Mouse (Mus musculus) cerebral cortex, adult 2 months (tissue): ENCODE measurements around the gene Hist2h2ac.

Source experiments
- WGBS: fragments of 180-500 bp; shearing (Covaris S2); methylation state at CpG from one replicate; pipeline ENCODE4 v1.1.7; 2018; 5-methylcytosine and 5-hydroxymethylcytosine counted together

Hist2h2ac gene

GRCm38 (mm10) chr3:96230404-96230803 is 9.7 kb upstream of the Hist2h2ac start:
- WGBS: 79% methylated on average over 2 of the region's 2 CpGs

DNA sequence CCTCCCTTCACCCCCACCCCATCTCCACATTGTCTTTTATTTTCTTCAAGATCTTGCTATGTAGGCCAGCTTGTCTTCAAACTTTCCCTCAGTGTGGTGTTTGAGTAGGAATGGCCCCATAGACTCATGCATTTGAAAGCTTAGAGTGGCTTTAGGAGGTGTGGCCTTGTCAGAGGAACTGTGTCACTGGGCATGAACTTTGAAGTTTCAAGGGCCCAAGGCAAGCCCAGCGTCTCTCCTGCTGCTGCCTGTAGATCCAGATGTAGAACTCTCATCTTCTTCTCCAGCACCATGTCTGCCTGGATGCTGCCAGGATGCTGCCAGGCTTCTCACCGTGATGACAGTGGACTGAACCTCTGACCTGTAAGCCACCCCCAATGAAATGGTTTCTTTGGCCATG is 8.1 kb upstream of the Hist2h2ac start:
- 82% methylated on average over 2 of the region's 2 CpGs for WGBS

GRCm38 (mm10) chr3:96226695-96227648 is 6.3 kb upstream of the Hist2h2ac start:
- WGBS: 72% methylated on average over 8 of the region's 8 CpGs

DNA sequence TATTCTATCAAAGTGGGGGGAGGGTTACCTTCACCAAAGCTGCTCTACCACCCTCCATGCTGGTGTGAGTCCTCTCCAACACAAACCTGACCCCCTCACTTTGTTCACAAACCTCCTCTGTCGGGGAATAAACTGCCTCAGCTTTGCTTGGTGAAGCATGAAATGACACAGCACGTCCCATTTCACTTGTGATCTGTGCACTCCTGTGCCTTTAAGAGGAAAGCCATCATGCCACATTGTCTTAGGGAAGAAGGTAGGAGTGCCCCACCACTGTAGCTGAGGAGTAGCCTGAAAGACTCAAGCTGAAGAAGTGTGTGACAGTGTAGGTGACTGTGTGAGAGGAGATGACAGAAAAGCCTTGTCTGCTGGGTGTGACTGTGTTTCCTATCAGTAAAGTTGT is 4.7 kb upstream of the Hist2h2ac start:
- 65% methylated on average over 2 of the region's 2 CpGs for WGBS

- WGBS: 64% methylated on average over 4 of the region's 4 CpGs
These were observed 2.1 kb upstream of the Hist2h2ac start for GRCm38 (mm10) chr3:96222774-96223173.

DNA sequence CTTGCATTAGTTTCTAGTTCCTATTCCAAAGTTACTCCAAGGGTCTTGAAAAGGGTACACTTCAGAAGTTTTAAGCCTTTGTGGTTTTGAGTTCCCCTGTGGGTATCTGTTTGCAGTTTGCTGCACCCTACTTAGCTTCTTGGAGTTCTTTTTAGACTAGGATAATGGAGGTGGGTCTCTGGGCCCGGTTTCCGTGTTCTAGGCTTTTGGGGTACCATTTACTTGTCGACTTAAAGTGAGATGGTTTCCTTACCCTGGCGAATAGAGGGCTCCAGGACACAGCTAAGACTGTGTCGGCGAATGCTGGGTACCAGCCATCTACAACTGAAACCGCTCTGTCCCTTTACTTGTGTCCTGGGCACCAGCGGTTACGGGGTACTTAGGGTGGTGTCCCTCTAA is 959 bp upstream of the Hist2h2ac start:
- WGBS: 16% methylated on average over 9 of the region's 9 CpGs

- under 1% methylated on average over 34 of the region's 47 CpGs for WGBS
These were observed 432 bp downstream of the Hist2h2ac start for GRCm38 (mm10) chr3:96220131-96220764.

- under 1% methylated on average over 36 of the region's 37 CpGs for WGBS
These were observed 984 bp downstream of the Hist2h2ac start, which contains the start of the genes Bola1 and Hist2h2ab for GRCm38 (mm10) chr3:96219661-96220130. TSS of gene Bola1 (minus strand) at chr3:96219709. TSS of gene Hist2h2ab (plus strand) at chr3:96219865.

DNA sequence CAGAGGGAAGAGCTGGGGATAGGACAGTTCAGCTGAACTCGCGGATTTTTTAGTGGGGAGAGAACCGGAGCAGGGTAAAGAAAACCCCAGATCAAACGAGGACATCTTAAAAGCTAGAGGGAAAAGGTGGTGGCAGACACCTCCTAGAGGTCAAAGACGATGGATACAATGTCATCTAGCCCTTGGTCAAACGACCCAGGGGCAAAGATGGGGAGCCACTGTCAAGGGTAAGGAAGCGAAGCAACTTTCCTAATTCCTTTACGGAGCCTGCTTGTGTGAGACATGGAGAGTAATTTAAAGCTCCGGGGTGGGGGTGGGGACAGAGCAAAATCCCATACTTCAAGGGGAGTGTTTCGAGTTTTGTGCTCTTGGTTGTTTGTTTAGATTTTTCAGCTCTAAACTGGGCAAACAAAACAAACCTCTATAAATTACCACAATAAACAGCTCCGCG is 1.5 kb downstream of the Hist2h2ac start:
- under 1% methylated on average over 12 of the region's 12 CpGs for WGBS

GRCm38 (mm10) chr3:96209242-96209641 is 11.4 kb downstream of the Hist2h2ac start:
- 25% methylated on average over 15 of the region's 15 CpGs for WGBS

DNA sequence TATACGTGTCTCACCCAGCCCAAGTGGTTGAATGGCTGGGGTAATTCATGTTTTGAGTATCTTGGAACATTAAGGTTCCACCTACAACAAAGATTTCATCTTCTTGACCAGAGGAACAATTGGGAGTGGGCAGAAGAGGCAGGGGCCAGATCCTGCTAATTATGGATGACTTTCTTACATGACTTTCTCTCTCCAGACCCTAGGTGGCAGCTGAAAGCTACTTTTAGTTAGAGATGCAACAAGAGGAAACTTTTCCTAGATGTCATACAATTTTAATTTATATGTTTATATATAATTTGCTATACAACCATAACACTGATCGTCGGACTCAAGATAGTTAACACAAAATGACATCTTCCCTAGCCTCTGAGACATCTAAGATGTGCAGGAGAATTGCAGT is 12.9 kb downstream of the Hist2h2ac start:
- 76% methylated on average over 3 of the region's 3 CpGs for WGBS

DNA sequence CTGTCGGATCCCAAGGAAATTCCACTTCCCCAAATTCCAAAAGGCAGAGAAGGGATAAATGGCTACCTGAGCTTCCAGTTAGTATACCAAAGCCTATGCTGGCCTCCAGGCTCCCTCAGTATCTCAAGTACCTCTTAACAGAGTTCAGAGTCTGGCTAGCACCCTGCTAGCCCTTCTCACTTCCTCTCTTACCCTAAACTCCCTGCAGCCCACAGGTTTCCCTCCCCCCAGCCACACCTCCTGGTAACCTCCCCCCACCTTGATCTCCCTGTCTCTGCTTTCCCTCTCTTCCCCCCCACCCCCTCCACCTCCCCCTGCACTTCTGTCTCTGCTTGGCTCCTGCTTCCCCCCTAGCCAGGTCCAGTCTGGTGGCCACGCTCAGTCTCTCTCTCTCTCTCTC is 20.9 kb downstream of the Hist2h2ac start:
- 78% methylated on average over 2 of the region's 2 CpGs for WGBS

GRCm38 (mm10) chr3:96198601-96199251 is 22.0 kb downstream of the Hist2h2ac start:
- 26% methylated on average over 8 of the region's 8 CpGs for WGBS

DNA sequence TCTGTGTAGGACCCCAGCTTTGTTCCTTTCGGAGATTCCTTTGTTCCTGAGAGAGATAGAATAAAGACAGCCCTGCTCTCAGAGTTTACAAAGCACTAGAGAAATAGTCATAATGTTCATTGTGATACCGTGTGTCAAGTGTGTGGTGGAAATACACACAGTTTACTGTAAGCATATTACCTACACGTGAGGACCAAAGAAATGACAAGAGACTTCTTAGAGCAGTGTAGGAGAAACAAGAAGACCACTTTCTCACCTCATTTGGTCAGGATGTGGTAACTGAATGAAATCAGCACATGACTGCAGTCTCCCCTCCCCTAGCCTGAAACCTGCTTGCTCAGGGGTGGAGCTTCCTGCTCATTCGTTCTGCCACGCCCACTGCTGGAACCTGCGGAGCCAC is 22.5 kb downstream of the Hist2h2ac start:
- WGBS: 4% methylated on average over 6 of the region's 6 CpGs

DNA sequence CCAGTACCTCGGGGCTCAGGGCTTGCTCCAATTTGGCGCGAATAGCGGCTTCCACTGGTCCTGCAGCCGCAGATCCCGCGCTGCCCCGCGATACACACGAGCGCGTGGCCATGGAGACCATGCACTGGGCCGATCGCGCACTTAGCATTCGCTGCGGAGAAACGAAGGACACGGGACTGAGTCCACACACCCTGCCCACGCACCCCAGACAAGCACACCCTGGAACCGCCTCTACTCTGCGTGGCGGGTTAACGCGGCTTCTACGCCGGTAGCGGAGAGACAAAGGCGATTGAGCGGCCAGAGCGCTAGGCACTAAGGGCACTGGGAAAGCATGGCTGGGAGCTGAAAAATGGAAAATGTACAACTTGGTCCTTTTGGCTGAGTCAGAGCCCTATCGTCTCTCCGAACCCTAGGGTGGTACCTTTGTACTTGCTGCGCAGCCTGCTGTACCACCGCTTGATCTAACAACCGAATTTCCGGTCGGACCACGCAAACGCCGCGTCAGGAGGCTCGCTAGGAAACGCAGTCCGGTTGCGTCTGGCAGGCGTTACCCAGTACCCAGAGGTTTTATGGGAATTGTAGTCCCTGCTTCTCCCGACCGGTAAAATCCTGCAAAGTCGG is 23.4 kb downstream of the Hist2h2ac start:
- under 1% methylated on average over 50 of the region's 50 CpGs for WGBS

DNA sequence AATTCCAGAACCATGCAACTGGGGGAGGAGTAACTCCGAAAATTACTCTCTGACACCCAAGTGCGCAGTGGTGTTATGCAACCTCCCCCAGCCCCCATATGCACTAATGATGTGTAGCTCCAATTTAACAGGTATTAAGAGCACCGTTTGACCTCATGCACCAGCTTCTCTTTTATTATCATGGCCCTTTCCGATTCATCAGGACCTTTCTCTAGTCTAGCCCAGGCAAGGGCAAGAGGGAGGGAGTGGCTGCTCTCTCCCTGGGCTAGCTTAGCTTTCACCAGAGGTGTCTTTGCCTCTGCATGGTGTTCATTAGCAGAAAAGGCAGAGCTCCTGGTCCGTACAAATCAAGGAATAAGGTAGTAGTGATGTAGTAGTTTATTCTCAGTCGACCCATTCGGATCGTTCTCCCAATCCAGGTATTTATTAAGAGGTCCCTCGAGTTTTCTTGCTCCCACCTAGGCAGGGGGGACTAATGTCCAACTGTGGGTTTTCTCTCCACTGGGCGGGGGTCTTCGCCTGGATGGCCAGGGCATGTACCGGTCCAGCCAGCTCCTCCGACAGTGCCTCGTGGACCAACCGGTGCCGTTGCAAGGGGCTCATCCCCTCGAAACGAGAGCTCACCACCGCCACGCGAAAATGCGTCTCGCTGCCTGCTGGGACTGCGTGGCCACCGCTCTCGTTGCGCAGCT is 24.1 kb downstream of the Hist2h2ac start:
- 12% methylated on average over 27 of the region's 27 CpGs for whole genome bisulfite sequencing

GRCm38 (mm10) chr3:96195616-96196313 is 24.9 kb downstream of the Hist2h2ac start:
- 79% methylated on average over 11 of the region's 11 CpGs for WGBS

DNA sequence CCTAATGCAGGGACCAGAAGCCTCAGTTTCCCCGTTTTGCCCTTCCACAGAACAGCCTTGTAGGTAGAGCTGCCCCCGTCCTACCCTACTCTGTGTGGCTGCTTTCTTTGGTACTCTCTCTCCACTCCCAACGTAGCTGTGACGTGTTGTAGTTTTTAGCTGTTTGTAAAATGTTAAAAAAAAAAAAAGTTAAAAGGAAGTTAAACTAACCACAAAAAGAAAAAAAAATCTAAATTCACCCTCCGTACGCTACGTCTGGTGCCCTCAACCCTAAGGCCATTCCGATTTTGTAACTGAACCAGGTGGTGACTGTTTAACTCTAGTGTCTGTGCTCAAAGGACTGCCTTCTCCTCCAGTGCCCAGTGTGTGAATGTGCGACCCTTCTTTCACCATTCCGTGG is 25.7 kb downstream of the Hist2h2ac start:
- WGBS: 79% methylated on average over 10 of the region's 10 CpGs

DNA sequence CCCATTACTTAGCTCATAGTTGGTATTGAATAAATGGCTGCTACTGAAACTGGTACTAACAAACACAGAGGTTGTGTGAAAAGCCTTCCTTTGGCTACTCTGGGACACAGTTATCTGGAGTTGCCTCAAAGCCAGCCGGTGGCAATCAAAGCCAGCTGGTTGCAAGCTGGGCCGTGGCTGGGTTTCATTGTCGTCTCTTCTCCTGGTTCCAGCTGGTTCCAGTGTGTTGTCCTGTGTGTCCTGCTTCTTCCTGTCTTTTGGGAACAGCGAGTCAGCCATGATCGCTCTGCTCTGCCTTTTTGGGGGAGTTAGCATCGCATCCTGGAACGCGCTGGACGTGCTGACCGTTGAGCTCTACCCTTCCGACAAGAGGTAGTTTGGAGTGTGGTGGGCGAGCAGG is 27.7 kb downstream of the Hist2h2ac start:
- 49% methylated on average over 12 of the region's 12 CpGs for WGBS

DNA sequence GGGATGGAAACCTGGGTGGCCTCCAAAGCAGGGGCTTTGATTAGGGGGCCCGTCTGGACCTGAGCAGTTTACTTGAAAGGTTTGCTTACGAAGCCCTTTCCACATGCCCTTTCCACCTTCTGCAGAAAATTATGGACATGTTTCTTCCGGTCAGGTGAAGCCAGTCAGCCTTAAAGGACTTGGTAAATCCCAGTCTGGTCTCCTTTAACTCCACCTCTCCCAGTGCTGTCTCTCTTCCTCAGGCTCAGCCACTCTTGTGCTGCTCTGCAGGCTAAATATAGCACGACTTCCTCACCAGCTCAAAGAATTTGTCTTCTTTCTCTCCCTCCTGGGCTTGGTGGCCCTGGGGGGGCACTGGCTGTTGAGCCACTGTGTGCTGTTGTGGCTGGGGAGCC is 38.3 kb downstream of the Hist2h2ac start:
- WGBS: 9% methylated on average over 4 of the region's 4 CpGs
